Mouse (Mus musculus) heart, embryonic 14.5 days (tissue): ENCODE measurements at regions not wholly inside any gene's neighbourhood (a gene's known extent, or its start where the extent isn't known, plus 50 kb on each side); places are given as distances from the start of the nearest gene placed in this dataset.

ENCODE experiments used
- ATAC-seq: fragments of 200-750 bp; cut with Nextera tagmentation; 2 replicates; pipeline ENCODE4 v1.8.0; 2017; ENCODE audit warnings: low read depth, moderate TSS enrichment; ENCODE audit not compliant: insufficient number of reproducible peaks, insufficient read depth, low FRiP score
- H3K27ac ChIP-seq, 2 experiments: fragments of 200-500 bp in 1 of 2; fragments of 300-500 bp in 1 of 2; sonication (generic) in 1 of 2; replicated peaks in 1 of 2; 2 replicates each; pipeline ENCODE4 v1.5.1; 2012 to 2014; ENCODE audit warnings: low read depth in 2 of 2, low read length in 2 of 2, control low read depth in 1 of 2, mild to moderate bottlenecking in 1 of 2, mixed read lengths in 1 of 2; ENCODE audit not compliant: control insufficient read depth in 1 of 2, insufficient read depth in 1 of 2
- H3K27me3 ChIP-seq: fragments of 300-500 bp; sonication (generic); 2 replicates; pipeline ENCODE4 v1.6.1; 2014; ENCODE audit warnings: mild to moderate bottlenecking, low read length, control low read depth; ENCODE audit not compliant: control insufficient read depth, insufficient read depth
- H3K36me3 ChIP-seq: fragments of 300-500 bp; sonication (generic); 2 replicates; pipeline ENCODE4 v1.6.1; 2014; ENCODE audit warnings: mild to moderate bottlenecking, control low read depth, low read length, mixed read lengths; ENCODE audit not compliant: control insufficient read depth, insufficient read depth
- H3K4me1 ChIP-seq, 2 experiments: fragments of 200-500 bp in 1 of 2; fragments of 300-500 bp in 1 of 2; sonication (generic) in 1 of 2; 2 replicates each; pipeline ENCODE4 v1.6.1; 2012 to 2014; ENCODE audit warnings: low read length in 2 of 2, control low read depth in 1 of 2, mixed read lengths in 1 of 2; ENCODE audit not compliant: control insufficient read depth in 2 of 2, insufficient read depth in 2 of 2
- H3K4me2 ChIP-seq: fragments of 300-500 bp; sonication (generic); 2 replicates; pipeline ENCODE4 v1.6.1; 2014; ENCODE audit warnings: mild to moderate bottlenecking, low read length
- H3K4me3 ChIP-seq, 2 experiments: fragments of 200-500 bp in 1 of 2; fragments of 300-500 bp in 1 of 2; sonication (generic) in 1 of 2; 2 replicates each; pipeline ENCODE4 v1.5.1; 2012 to 2014; ENCODE audit warnings: low read length in 2 of 2, mild to moderate bottlenecking in 2 of 2, control low read depth in 1 of 2, low read depth in 1 of 2, moderate library complexity in 1 of 2; ENCODE audit not compliant: control insufficient read depth in 1 of 2, insufficient read depth in 1 of 2
- H3K9ac ChIP-seq: fragments of 300-500 bp; sonication (generic); 2 replicates; pipeline ENCODE4 v1.6.1; 2014; ENCODE audit warnings: mild to moderate bottlenecking, low read length
- H3K9me3 ChIP-seq: fragments of 300-500 bp; sonication (generic); 2 replicates; pipeline ENCODE4 v1.6.1; 2016; ENCODE audit warnings: low read length, control low read depth; ENCODE audit not compliant: control insufficient read depth
- WGBS: fragments of 180-500 bp; shearing (Covaris S2); extraction: QIAGEN DNeasy Blood & Tissue Kit; methylation state at CpG from one replicate; pipeline ENCODE4 v1.1.7; 2014; 5-methylcytosine and 5-hydroxymethylcytosine counted together

- Histone ChIP-seq H3K4me2 (no peak overlapping the region), H3K4me1 (no peaks in the 10 kb centered on the region), H3K27me3 (no peaks in the 10 kb centered on the region), H3K9me3 (no peaks in the 10 kb centered on the region), H3K27ac (no peak overlapping the region), H3K36me3 (no peaks in the 10 kb centered on the region), H3K4me3 (no peak overlapping the region), H3K9ac (no peak overlapping the region)
- ATAC-seq: no peak
- 76% methylated on average over 2 of the region's 2 CpGs for WGBS
These were observed 2118.7 kb downstream of the 9330182O14Rik start for GRCm38 (mm10) chr15:42252730-42253330.

GRCm38 (mm10) chr15:42256343-42256742, 2122.2 kb downstream of the 9330182O14Rik start:
- Histone ChIP-seq H3K4me1 (no peaks in the 10 kb centered on the region), H3K27ac (no peak overlapping the region), H3K4me3 (no peak overlapping the region), H3K36me3 (no peaks in the 10 kb centered on the region), H3K9ac (no peak overlapping the region), H3K27me3 (no peaks in the 10 kb centered on the region), H3K9me3 (no peaks in the 10 kb centered on the region), H3K4me2 (no peak overlapping the region)
- 70% methylated on average over 2 of the region's 2 CpGs for WGBS
- ATAC-seq: no peak

- H3K27me3 ChIP-seq: no peaks in the 10 kb centered on the region
- H3K27ac ChIP-seq: no peak overlapping the region
- no peaks in the 10 kb centered on the region for H3K36me3 ChIP-seq
- WGBS: 46% methylated on average over 1 of the region's 1 CpGs
- H3K9me3 ChIP-seq: no peaks in the 10 kb centered on the region
- no peak overlapping the region for H3K4me3 ChIP-seq
- no peaks in the 10 kb centered on the region for H3K4me1 ChIP-seq
- no peak overlapping the region for H3K4me2 ChIP-seq
- no peak for ATAC-seq
- H3K9ac ChIP-seq: no peak overlapping the region
These were observed 2141.0 kb downstream of the 9330182O14Rik start for GRCm38 (mm10) chr15:42275117-42275516.

- no peak overlapping the region for H3K4me2 ChIP-seq
- no peaks in the 10 kb centered on the region for H3K9me3 ChIP-seq
- H3K36me3 ChIP-seq: no peaks in the 10 kb centered on the region
- 54% methylated on average over 2 of the region's 2 CpGs for WGBS
- H3K27me3 ChIP-seq: no peaks in the 10 kb centered on the region
- no peak overlapping the region for H3K9ac ChIP-seq
- H3K4me3 ChIP-seq: no peak overlapping the region
- H3K4me1 ChIP-seq: no peaks in the 10 kb centered on the region
- no peak overlapping the region for H3K27ac ChIP-seq
- no peak for ATAC-seq
These were observed 2143.1 kb downstream of the 9330182O14Rik start for GRCm38 (mm10) chr15:42277247-42277646.

GRCm38 (mm10) chr15:42280810-42281209, 2146.6 kb downstream of the 9330182O14Rik start:
- Histone ChIP-seq H3K4me2 (no peak overlapping the region), H3K4me3 (no peak overlapping the region), H3K27ac (no peak overlapping the region), H3K27me3 (no peaks in the 10 kb centered on the region), H3K4me1 (no peaks in the 10 kb centered on the region), H3K9ac (no peak overlapping the region), H3K36me3 (no peaks in the 10 kb centered on the region), H3K9me3 (no peaks in the 10 kb centered on the region)
- no peak for ATAC-seq
- WGBS: 92% methylated on average over 3 of the region's 3 CpGs

- H3K9ac ChIP-seq: no peak overlapping the region
- no peak overlapping the region for H3K4me2 ChIP-seq
- no peak for ATAC-seq
- no peaks in the 10 kb centered on the region for H3K27me3 ChIP-seq
- no peak overlapping the region; a peak in 1 of 4 replicates for H3K27ac ChIP-seq
- no peak overlapping the region for H3K4me3 ChIP-seq
- no peaks in the 10 kb centered on the region for H3K36me3 ChIP-seq
- 16% methylated on average over 4 of the region's 4 CpGs for WGBS
- H3K4me1 ChIP-seq: no peaks in the 10 kb centered on the region; a peak in 1 of 4 replicates
- no peaks in the 10 kb centered on the region for H3K9me3 ChIP-seq
These were observed 2162.2 kb downstream of the 9330182O14Rik start for GRCm38 (mm10) chr15:42296406-42296805.

DNA sequence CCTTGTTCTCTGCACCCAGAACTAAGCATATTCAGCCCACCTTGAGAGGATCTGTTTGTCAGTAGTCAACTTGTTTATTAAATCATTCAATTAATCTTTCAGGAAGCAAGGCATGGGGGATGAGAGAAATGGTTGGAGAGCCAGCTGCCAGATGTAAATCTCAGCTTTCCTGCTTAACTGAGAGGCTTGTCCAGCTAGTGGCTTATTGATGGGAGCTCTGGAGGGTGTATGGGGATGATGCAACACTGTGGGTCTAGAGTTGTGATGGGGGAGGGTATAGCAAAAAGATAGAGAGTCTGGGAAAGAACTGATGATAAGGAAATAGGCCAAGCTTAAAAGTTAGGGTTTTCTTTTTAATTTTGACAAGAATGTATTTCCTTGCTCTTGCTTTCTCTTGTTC, 2163.3 kb downstream of the 9330182O14Rik start:
- no peak for ATAC-seq
- Histone ChIP-seq H3K4me2 (no peak overlapping the region), H3K27ac (no peak overlapping the region), H3K36me3 (no peaks in the 10 kb centered on the region), H3K4me1 (no peaks in the 10 kb centered on the region; a peak in 1 of 4 replicates), H3K9me3 (no peaks in the 10 kb centered on the region), H3K4me3 (no peak overlapping the region), H3K9ac (no peak overlapping the region), H3K27me3 (no peaks in the 10 kb centered on the region)

DNA sequence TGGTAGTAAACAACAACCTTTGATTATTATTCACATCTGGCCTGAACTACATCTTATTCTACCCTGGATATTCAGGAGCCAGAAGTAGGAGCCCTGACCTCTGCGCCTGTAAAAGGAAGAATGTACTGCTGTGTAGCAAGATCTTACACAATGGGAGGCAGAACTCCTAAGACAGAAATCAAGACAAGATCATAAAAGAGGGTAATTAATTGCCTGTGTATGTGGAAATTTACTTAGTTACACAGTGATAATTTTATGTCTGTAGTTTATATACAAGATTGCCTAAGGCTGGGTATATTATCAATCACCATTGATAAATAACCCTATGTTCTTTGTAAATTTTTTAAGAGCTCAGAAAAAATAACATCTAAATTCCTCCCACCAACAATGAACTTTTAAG, 2167.8 kb downstream of the 9330182O14Rik start:
- Histone ChIP-seq H3K9ac (no peak overlapping the region), H3K27me3 (no peaks in the 10 kb centered on the region), H3K4me3 (no peak overlapping the region), H3K4me1 (no peaks in the 10 kb centered on the region), H3K36me3 (no peaks in the 10 kb centered on the region), H3K9me3 (no peaks in the 10 kb centered on the region), H3K4me2 (no peak overlapping the region), H3K27ac (no peak overlapping the region)
- WGBS: 97% methylated on average over 1 of the region's 1 CpGs
- no peak for ATAC-seq
